In the genomic region with DNA sequence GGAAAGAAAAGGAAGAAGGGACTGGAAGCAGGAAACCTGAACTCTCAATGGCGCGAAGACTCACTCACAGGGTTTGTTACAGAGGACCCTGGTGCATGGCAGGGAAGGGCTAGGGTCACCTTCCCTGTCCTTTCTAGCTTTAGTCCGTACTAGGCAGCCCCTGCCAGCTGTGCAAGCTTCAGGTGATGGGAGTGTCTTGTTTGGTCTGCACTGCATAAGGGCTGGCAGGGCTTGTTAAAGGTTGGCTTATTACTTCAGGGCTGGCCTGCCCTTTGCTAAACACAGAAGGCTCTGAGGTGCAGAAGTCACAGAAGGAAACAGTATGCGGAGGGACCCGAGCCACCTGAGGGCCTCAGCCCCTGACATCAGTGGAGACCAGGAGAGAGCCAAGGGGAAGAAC, we compare ENCODE assay signal across 11 mouse cellular contexts.
A peak's percentile ranks its signal among the peaks of the same experiment; 100 is the strongest.
DNase-seq lines count a peak whose midpoint lies in the region; ATAC-seq and TF ChIP-seq lines count a peak whose summit lies in the region.
"Had no signal": no experiment of that assay in that cellular context is flagged by ENCODE, and none has a peak within 500 bp of the region (broad histone marks: within the 10 kb centered on the region; RNA-seq: fewer than 3 reads in every experiment).

No protein-coding gene starts in this region.

- 0 out of 2 replicates have a peak, but pooled peaks cover 2% of the 10 kb centered on the region for H3K79me2 ChIP-seq in CH12.LX (replicated peaks; ENCODE audit: control insufficient read depth, extremely low read depth, insufficient read depth, poor library complexity, severe bottlenecking)

- DNase-seq in heart, adult 18-20 months = no peak
- DNase-seq in CH12.LX (ENCODE audit: extremely low read depth) = no peak
- no peak for DNase-seq in kidney, postnatal 0 days (ENCODE audit: low spot score)
- no peak for DNase-seq in left cerebral cortex, postnatal 36 days (ENCODE audit: low spot score in 2 of 2)
- DNase-seq in urinary bladder, postnatal 14 days (ENCODE audit: low spot score) = no peak
- DNase-seq: thymus, adult 18-20 months had no signal

- in situ Hi-C loops in CH12.LX (cut with MboI; ENCODE audit: low pct_ligation_motif_present, low pct_unique_long_range_greater_than_20kb, low sequenced_read_pairs) = no loop called here

- TF ChIP-seq RAD21 in CH12.LX (IDR thresholded peaks at IDR 0.05; ENCODE audit: low read depth, low read length) = no peak

- H3K4me1 ChIP-seq in heart, embryonic 14.5 days (ENCODE audit: control insufficient read depth in 2 of 2, insufficient read depth in 2 of 2, low read length in 2 of 2) = peaks cover 51 to 85% of the 10 kb centered on the region in 2 experiments
- peaks cover 13 to 29% of the 10 kb centered on the region in 2 experiments for H3K4me1 ChIP-seq in CH12.LX (ENCODE audit: control insufficient read depth in 1 of 2, insufficient read depth in 2 of 2)
- H3K4me1 ChIP-seq in brown adipose tissue, adult 24 weeks (ENCODE audit: control insufficient read depth, insufficient read depth, insufficient read length, low read length) = peaks cover 55% of the 10 kb centered on the region
- H3K4me1 ChIP-seq in kidney, postnatal 0 days (replicated peaks; ENCODE audit: insufficient read depth, low read length) = peaks cover 32% of the 10 kb centered on the region

- TF ChIP-seq CTCF in CH12.LX (conservative IDR thresholded peaks at IDR 0.05 in 1 of 2, IDR thresholded peaks at IDR 0.05 in 1 of 2; ENCODE audit: low read depth in 2 of 2, low read length in 2 of 2) = no peak
- TF ChIP-seq CTCF in kidney, postnatal 0 days (IDR thresholded peaks at IDR 0.05; ENCODE audit: low read depth) = no peak

- 66% methylated on average over 5 of the region's 5 CpGs for WGBS in heart, embryonic 14.5 days
- WGBS in kidney, postnatal 0 days = 59% methylated on average over 5 of the region's 5 CpGs

- H3K9me3 ChIP-seq in heart, embryonic 14.5 days (ENCODE audit: control insufficient read depth, low read length) = no peaks in the 10 kb centered on the region
- no peaks in the 10 kb centered on the region for H3K9me3 ChIP-seq in CH12.LX (replicated peaks; ENCODE audit: low read length)
- H3K9me3 ChIP-seq in kidney, postnatal 0 days (replicated peaks; ENCODE audit: low read length) = no peaks in the 10 kb centered on the region

- H3K4me2 ChIP-seq in heart, embryonic 14.5 days (ENCODE audit: low read length) = peak overlapping the region; percentile 11; the same call in 1 of the 2 replicates
- H3K4me2 ChIP-seq in CH12.LX (ENCODE audit: insufficient read depth, low read depth, poor library complexity, severe bottlenecking) = no peak overlapping the region
- no peak overlapping the region for H3K4me2 ChIP-seq in kidney, postnatal 0 days (ENCODE audit: low read length)
- H3K4me2 ChIP-seq: hindbrain, embryonic 14.5 days had no signal

- dilution Hi-C loops in CH12.LX (cut with MboI; ENCODE audit: extremely low pct_ligation_motif_present, extremely low pct_unique_long_range_greater_than_20kb, low sequenced_read_pairs) = no loop called here

- H3K27me3 ChIP-seq in heart, embryonic 14.5 days (ENCODE audit: control insufficient read depth, insufficient read depth, low read length) = no peaks in the 10 kb centered on the region
- H3K27me3 ChIP-seq in CH12.LX (replicated peaks) = no peaks in the 10 kb centered on the region
- H3K27me3 ChIP-seq in kidney, postnatal 0 days (ENCODE audit: insufficient read depth, low read length) = no peaks in the 10 kb centered on the region

- ATAC-seq in heart, embryonic 14.5 days (ENCODE audit: insufficient number of reproducible peaks, insufficient read depth, low FRiP score, low read depth) = 0 out of 2 replicates have a peak, but pooled peaks have one; percentile 13
- no peak; the same call in 1 of the 2 replicates for ATAC-seq in kidney, postnatal 0 days (replicated peaks; ENCODE audit: low FRiP score, low read depth)

- peak overlapping the region; percentile 88 to 99 for H3K27ac ChIP-seq in heart, embryonic 14.5 days (replicated peaks in 1 of 2; ENCODE audit: control insufficient read depth in 1 of 2, insufficient read depth in 1 of 2, low read depth in 2 of 2, low read length in 2 of 2)
- peak overlapping the region; percentile 5; the same call in 1 of the 2 replicates for H3K27ac ChIP-seq in CH12.LX (ENCODE audit: insufficient read depth, low read depth)
- H3K27ac ChIP-seq in brown adipose tissue, adult 24 weeks (replicated peaks; ENCODE audit: low read depth, low read length) = peak overlapping the region; percentile 94
- H3K27ac ChIP-seq in kidney, postnatal 0 days = peak overlapping the region; percentile 91
- H3K27ac ChIP-seq: hindbrain, embryonic 14.5 days; macrophage had no signal

- TF ChIP-seq POLR2A in CH12.LX (IDR thresholded peaks at IDR 0.05; ENCODE audit: low read depth, low read length) = no peak

- peak overlapping the region; percentile 22; the same call in 1 of the 2 replicates for H3K9ac ChIP-seq in heart, embryonic 14.5 days (ENCODE audit: low read length)
- no peak overlapping the region for H3K9ac ChIP-seq in CH12.LX (ENCODE audit: insufficient read depth, low read depth)
- H3K9ac ChIP-seq in kidney, postnatal 0 days (ENCODE audit: low read depth, low read length) = 0 out of 2 replicates have a peak overlapping the region, but pooled peaks have one; percentile 5
- H3K9ac ChIP-seq: hindbrain, embryonic 14.5 days had no signal

- intact Hi-C loops in left cerebral cortex, postnatal 36 days (cut with DNase I) = no loop called here

- H3K4me3 ChIP-seq in heart, embryonic 14.5 days (ENCODE audit: control insufficient read depth in 1 of 2, insufficient read depth in 1 of 2, low read depth in 1 of 2, low read length in 2 of 2) = no peak overlapping the region
- H3K4me3 ChIP-seq in CH12.LX (replicated peaks in 1 of 3; ENCODE audit: low read depth in 2 of 3, low read length in 2 of 3, poor library complexity in 1 of 3) = no peak overlapping the region
- H3K4me3 ChIP-seq in brown adipose tissue, adult 24 weeks (ENCODE audit: insufficient read depth, low read depth, low read length) = no peak overlapping the region
- no peak overlapping the region for H3K4me3 ChIP-seq in kidney, postnatal 0 days (replicated peaks; ENCODE audit: low read depth, low read length)
- H3K4me3 ChIP-seq: erythroblast, embryonic 14.5 days had no signal

- no peak for TF ChIP-seq EP300 in CH12.LX (IDR thresholded peaks at IDR 0.05; ENCODE audit: low read length)

- H3K36me3 ChIP-seq in heart, embryonic 14.5 days (ENCODE audit: control insufficient read depth, insufficient read depth, low read length) = peaks cover 20% of the 10 kb centered on the region
- H3K36me3 ChIP-seq in CH12.LX (replicated peaks in 1 of 2; ENCODE audit: control insufficient read depth in 1 of 2, insufficient read depth in 1 of 2, low read length in 1 of 2) = peaks cover 49 to 84% of the 10 kb centered on the region in 2 experiments
- peaks cover 7% of the 10 kb centered on the region; the same call in 1 of the 2 replicates for H3K36me3 ChIP-seq in kidney, postnatal 0 days (ENCODE audit: insufficient read depth, low read length)

TF ChIP-seq in CH12.LX, 34 proteins besides CTCF, POLR2A, EP300 and RAD21:
- no peak for TF ChIP-seq HCFC1 (IDR thresholded peaks at IDR 0.05; ENCODE audit: low read depth, low read length)
- TF ChIP-seq UBTF (IDR thresholded peaks at IDR 0.05; ENCODE audit: low read depth, low read length) = no peak
- no peak for TF ChIP-seq JUN (IDR thresholded peaks at IDR 0.05; ENCODE audit: insufficient read depth, low read depth, low read length)
- TF ChIP-seq SMC3 (IDR thresholded peaks at IDR 0.05; ENCODE audit: low read depth, low read length) = no peak
- TF ChIP-seq PAX5 (IDR thresholded peaks at IDR 0.05; ENCODE audit: low read length) = no peak
- TF ChIP-seq E2F4 (IDR thresholded peaks at IDR 0.05; ENCODE audit: insufficient replicate concordance, low read depth, low read length) = no peak
- TF ChIP-seq MAX (IDR thresholded peaks at IDR 0.05; ENCODE audit: low read length) = no peak
- TF ChIP-seq MYC (IDR thresholded peaks at IDR 0.05; ENCODE audit: low read depth, low read length) = no peak
- no peak for TF ChIP-seq RCOR1 (conservative IDR thresholded peaks at IDR 0.05; ENCODE audit: low read depth, low read length)
- TF ChIP-seq ZMIZ1 (IDR thresholded peaks at IDR 0.05; ENCODE audit: low read depth, low read length) = no peak
- no peak for TF ChIP-seq USF1 (IDR thresholded peaks at IDR 0.05; ENCODE audit: low read depth, low read length)
- no peak for TF ChIP-seq MAFK (IDR thresholded peaks at IDR 0.05; ENCODE audit: insufficient replicate concordance, low read length)
TF ChIP-seq in CH12.LX: peak in this region for 0.

Comparison
In these comparisons a context has a peak if more than half of its experiments do, and no peak if none do; other contexts are left out.
1. H3K27ac ChIP-seq: peak in every context shown above with its lines; median percentile 94 in brown adipose tissue, adult 24 weeks; 94 in heart, embryonic 14.5 days; 91 in kidney, postnatal 0 days; 5 in CH12.LX.